Mouse (Mus musculus): ENCODE data around the gene Fbxo3. TPM values are rescaled to one million over a fixed set of nuclear protein-coding genes. Genes with fewer than 3 reads are reported as not detected.
"Not testable (repeated sequence)": the region's sequence is repeated elsewhere in the genome, so short reads cannot be mapped to it uniquely, and the experiment has no call there.

The Fbxo3 gene
- polyA plus RNA-seq, 1 experiment from 2014 or later, result 38.4 TPM

GRCm38 (mm10) chr2:104093305-104093704 is 65.8 kb downstream of the Fbxo3 start:
- Histone ChIP-seq H3K4me2 (replicated peaks; ENCODE audit: low read depth) (no peak overlapping the region), H3K9ac (ENCODE audit: low read length) (no peak overlapping the region), H3K36me3 (ENCODE audit: control insufficient read depth, insufficient read depth, low read length) (no peaks in the 10 kb centered on the region), H3K4me1 (replicated peaks; ENCODE audit: control insufficient read depth, insufficient read depth) (0 out of 2 replicates have a peak, but pooled peaks cover 2% of the 10 kb centered on the region), H3K27me3 (ENCODE audit: control insufficient read depth, insufficient read depth, low read length) (no peaks in the 10 kb centered on the region), H3K27ac (replicated peaks) (no peak overlapping the region), H3K4me3 (ENCODE audit: low read depth, low read length) (no peak overlapping the region), H3K9me3 (ENCODE audit: control insufficient read depth, low read length) (no peaks in the 10 kb centered on the region)
- WGBS, result 66% methylated on average over 2 of the region's 2 CpGs
- ATAC-seq (ENCODE audit: low FRiP score, low TSS enrichment) (no peak), DNase-seq (ENCODE audit: low spot score) (no peak)
- no peak for TF ChIP-seq EP300 (optimal IDR thresholded peaks at IDR 0.05)
- TF ChIP-seq CTCF (IDR thresholded peaks at IDR 0.05; ENCODE audit: low read depth), result no peak

- 5% methylated on average over 15 of the region's 15 CpGs for WGBS
- H3K27ac ChIP-seq (replicated peaks), result peak within 1 kb of the TSS; percentile 90
- peak; percentile 91 for DNase-seq (ENCODE audit: low spot score)
- H3K9me3 ChIP-seq (ENCODE audit: control insufficient read depth, low read length), result no peaks in the 10 kb centered on the region
- no peaks in the 10 kb centered on the region for H3K36me3 ChIP-seq (ENCODE audit: control insufficient read depth, insufficient read depth, low read length)
- no peak for TF ChIP-seq EP300 (optimal IDR thresholded peaks at IDR 0.05)
- 0 out of 2 replicates have a peak, but pooled peaks have one; percentile 9 for TF ChIP-seq CTCF (IDR thresholded peaks at IDR 0.05; ENCODE audit: low read depth)
- peak within 1 kb of the TSS; percentile 50 for H3K4me3 ChIP-seq (ENCODE audit: low read depth, low read length)
- 0 out of 2 replicates have a peak, but pooled peaks cover 6% of the 10 kb centered on the region for H3K4me1 ChIP-seq (replicated peaks; ENCODE audit: control insufficient read depth, insufficient read depth)
- H3K27me3 ChIP-seq (ENCODE audit: control insufficient read depth, insufficient read depth, low read length), result no peaks in the 10 kb centered on the region
- ATAC-seq (ENCODE audit: low FRiP score, low TSS enrichment), result peak; percentile 95
- peak within 1 kb of the TSS; percentile 76 for H3K4me2 ChIP-seq (replicated peaks; ENCODE audit: low read depth)
- peak within 1 kb of the TSS; percentile 70 for H3K9ac ChIP-seq (ENCODE audit: low read length)
Measured at GRCm38 (mm10) chr2:104095741-104096213, 68.3 kb downstream of the Fbxo3 start, which contains the start of gene Cd59a. TSS of gene Cd59a (plus strand) at chr2:104095801.

GRCm38 (mm10) chr2:104096256-104096655 is 68.7 kb downstream of the Fbxo3 start:
- Histone ChIP-seq H3K9ac (ENCODE audit: low read length) (peak overlapping the region; percentile 70), H3K36me3 (ENCODE audit: control insufficient read depth, insufficient read depth, low read length) (no peaks in the 10 kb centered on the region), H3K4me3 (ENCODE audit: low read depth, low read length) (peak overlapping the region; percentile 50), H3K4me2 (replicated peaks; ENCODE audit: low read depth) (peak overlapping the region; percentile 76), H3K27ac (replicated peaks) (peak overlapping the region; percentile 90), H3K4me1 (replicated peaks; ENCODE audit: control insufficient read depth, insufficient read depth) (0 out of 2 replicates have a peak, but pooled peaks cover 6% of the 10 kb centered on the region), H3K9me3 (ENCODE audit: control insufficient read depth, low read length) (no peaks in the 10 kb centered on the region), H3K27me3 (ENCODE audit: control insufficient read depth, insufficient read depth, low read length) (no peaks in the 10 kb centered on the region)
- TF ChIP-seq CTCF (IDR thresholded peaks at IDR 0.05; ENCODE audit: low read depth) (no peak), EP300 (optimal IDR thresholded peaks at IDR 0.05) (no peak)
- ATAC-seq (ENCODE audit: low FRiP score, low TSS enrichment), result no peak
- no peak for DNase-seq (ENCODE audit: low spot score)
- WGBS, result 30% methylated on average over 10 of the region's 10 CpGs

GRCm38 (mm10) chr2:104096796-104097195 is 69.3 kb downstream of the Fbxo3 start:
- not testable (repeated sequence) for H3K4me1 ChIP-seq (replicated peaks; ENCODE audit: control insufficient read depth, insufficient read depth); H3K27me3 ChIP-seq (ENCODE audit: control insufficient read depth, insufficient read depth, low read length); H3K9me3 ChIP-seq (ENCODE audit: control insufficient read depth, low read length); H3K4me3 ChIP-seq (ENCODE audit: low read depth, low read length); H3K36me3 ChIP-seq (ENCODE audit: control insufficient read depth, insufficient read depth, low read length); H3K9ac ChIP-seq (ENCODE audit: low read length); ATAC-seq (ENCODE audit: low FRiP score, low TSS enrichment); DNase-seq (ENCODE audit: low spot score); H3K27ac ChIP-seq (replicated peaks)
- H3K4me2 ChIP-seq (replicated peaks; ENCODE audit: low read depth), result peak overlapping the region; percentile 76
- WGBS, result 59% methylated on average over 1 of the region's 1 CpGs

- WGBS, result 91% methylated on average over 4 of the region's 4 CpGs
- not testable (repeated sequence) for H3K9me3 ChIP-seq (ENCODE audit: control insufficient read depth, low read length); DNase-seq (ENCODE audit: low spot score); H3K4me2 ChIP-seq (replicated peaks; ENCODE audit: low read depth); H3K4me1 ChIP-seq (replicated peaks; ENCODE audit: control insufficient read depth, insufficient read depth); ATAC-seq (ENCODE audit: low FRiP score, low TSS enrichment); H3K36me3 ChIP-seq (ENCODE audit: control insufficient read depth, insufficient read depth, low read length); H3K9ac ChIP-seq (ENCODE audit: low read length); H3K4me3 ChIP-seq (ENCODE audit: low read depth, low read length); H3K27ac ChIP-seq (replicated peaks); H3K27me3 ChIP-seq (ENCODE audit: control insufficient read depth, insufficient read depth, low read length)
Measured at GRCm38 (mm10) chr2:104097396-104097795, 69.9 kb downstream of the Fbxo3 start.

GRCm38 (mm10) chr2:104098529-104099230 is 71.2 kb downstream of the Fbxo3 start:
- Histone ChIP-seq H3K9ac (ENCODE audit: low read length) (no peak overlapping the region), H3K4me2 (replicated peaks; ENCODE audit: low read depth) (no peak overlapping the region), H3K27me3 (ENCODE audit: control insufficient read depth, insufficient read depth, low read length) (no peaks in the 10 kb centered on the region), H3K27ac (replicated peaks) (no peak overlapping the region), H3K4me1 (replicated peaks; ENCODE audit: control insufficient read depth, insufficient read depth) (0 out of 2 replicates have a peak, but pooled peaks cover 6% of the 10 kb centered on the region), H3K36me3 (ENCODE audit: control insufficient read depth, insufficient read depth, low read length) (no peaks in the 10 kb centered on the region), H3K4me3 (ENCODE audit: low read depth, low read length) (no peak overlapping the region), H3K9me3 (ENCODE audit: control insufficient read depth, low read length) (no peaks in the 10 kb centered on the region)
- no peak for TF ChIP-seq EP300 (optimal IDR thresholded peaks at IDR 0.05)
- no peak for TF ChIP-seq CTCF (IDR thresholded peaks at IDR 0.05; ENCODE audit: low read depth)
- DNase-seq (ENCODE audit: low spot score), result no peak
- 40% methylated on average over 3 of the region's 3 CpGs for WGBS
- ATAC-seq (ENCODE audit: low FRiP score, low TSS enrichment), result peak; percentile 36; the same call in 1 of the 2 replicates
